Mouse (Mus musculus) testis, adult 2 months (tissue): ENCODE measurements around the gene Hoxa4. TPM values are rescaled to one million over a fixed set of nuclear protein-coding genes. Genes with fewer than 3 reads are reported as not detected.

Experiments
- H3K27ac ChIP-seq: fragments of 200-500 bp; 2 replicates; pipeline ENCODE4 v1.5.1; 2012; ENCODE audit warnings: low read depth, low read length; ENCODE audit not compliant: control insufficient read depth, insufficient read depth
- H3K27me3 ChIP-seq: fragments of 200-500 bp; 2 replicates; pipeline ENCODE4 v1.6.1; 2012; ENCODE audit warnings: mild to moderate bottlenecking, low read length, moderate library complexity; ENCODE audit not compliant: control insufficient read depth, insufficient read depth
- H3K36me3 ChIP-seq: fragments of 200-500 bp; 2 replicates; pipeline ENCODE4 v1.6.1; 2012; ENCODE audit warnings: mild to moderate bottlenecking, low read length; ENCODE audit not compliant: control insufficient read depth, insufficient read depth
- H3K4me1 ChIP-seq: fragments of 200-500 bp; 2 replicates; pipeline ENCODE4 v1.6.1; 2012; ENCODE audit warnings: low read length; ENCODE audit not compliant: control insufficient read depth, insufficient read depth
- H3K4me3 ChIP-seq: fragments of 200-500 bp; 2 replicates; pipeline ENCODE4 v1.5.1; 2012; ENCODE audit warnings: low read depth, mild to moderate bottlenecking, low read length, moderate library complexity, mixed read lengths; ENCODE audit not compliant: control insufficient read depth
- CTCF ChIP-seq: fragments of 200-500 bp; IDR thresholded peaks from 2 replicates; pipeline ENCODE4 v1.5.1; 2012; ENCODE audit warnings: low read depth, mild to moderate bottlenecking, inconsistent platforms, low read length, moderate library complexity; ENCODE audit not compliant: control insufficient read depth, insufficient read depth, insufficient replicate concordance
- POLR2A ChIP-seq: fragments of 200-500 bp; IDR thresholded peaks from 2 replicates; pipeline ENCODE4 v1.6.1; 2012; ENCODE audit warnings: low read depth, mild to moderate bottlenecking, inconsistent platforms, low read length, moderate library complexity; ENCODE audit not compliant: control insufficient read depth
- polyA plus RNA-seq: library from polyadenylated mRNA; depleted of rRNA; stranded (reverse); fragments of >200 nt; gene quantifications from 2 replicates; pipeline ENCODE4 v1.2.3, GENCODE M21; 2012

Hoxa4 gene
- polyA plus RNA-seq, 1 experiment: 65.3 TPM

DNA sequence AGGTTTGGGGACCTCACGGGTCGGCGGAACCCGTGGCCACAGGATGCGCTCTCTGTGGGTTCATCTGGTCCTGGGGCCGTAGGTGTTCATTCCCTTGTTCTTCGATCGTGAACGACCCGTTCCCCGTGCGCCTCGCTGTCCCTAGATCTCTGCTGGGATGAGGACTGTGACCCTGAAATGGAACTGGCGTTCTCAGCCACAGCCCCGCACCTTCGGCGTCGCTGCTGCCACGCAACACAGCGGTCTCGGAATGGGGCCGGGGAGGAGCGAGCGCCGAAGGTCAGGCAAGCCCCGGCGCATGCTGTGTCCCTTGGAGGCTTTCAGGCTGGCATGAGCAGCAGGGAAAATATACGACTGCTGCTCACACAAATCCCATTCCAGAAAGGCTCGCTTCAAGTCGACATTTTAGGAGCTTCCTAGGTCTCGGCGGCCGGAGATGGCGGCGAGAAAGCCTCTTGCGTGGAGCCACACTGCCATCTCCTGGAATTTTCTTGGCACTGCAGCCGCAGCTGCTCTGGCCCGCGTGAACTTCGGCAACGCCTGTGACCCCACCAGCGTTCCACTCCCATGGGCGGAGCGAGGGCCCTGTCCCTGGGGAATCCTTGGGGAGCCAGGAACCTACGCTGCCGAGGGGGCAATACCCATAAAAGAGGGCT, 29.9 kb upstream of the Hoxa4 start, which contains the start of gene Hoxa7:
Gene Hoxa7, minus strand, starts transcription at position 518 of the 656 bp plus-strand sequence.
- no peaks in the 10 kb centered on the region for H3K36me3 ChIP-seq
- peaks cover 28% of the 10 kb centered on the region for H3K4me1 ChIP-seq
- peak within 1 kb of the TSS; percentile 89 for H3K4me3 ChIP-seq
- peak; percentile 96 for TF ChIP-seq CTCF
- TF ChIP-seq POLR2A: no peak
- H3K27me3 ChIP-seq: peaks cover 21% of the 10 kb centered on the region
- H3K27ac ChIP-seq: peak within 1 kb of the TSS; percentile 27; the same call in 1 of the 2 replicates

DNA sequence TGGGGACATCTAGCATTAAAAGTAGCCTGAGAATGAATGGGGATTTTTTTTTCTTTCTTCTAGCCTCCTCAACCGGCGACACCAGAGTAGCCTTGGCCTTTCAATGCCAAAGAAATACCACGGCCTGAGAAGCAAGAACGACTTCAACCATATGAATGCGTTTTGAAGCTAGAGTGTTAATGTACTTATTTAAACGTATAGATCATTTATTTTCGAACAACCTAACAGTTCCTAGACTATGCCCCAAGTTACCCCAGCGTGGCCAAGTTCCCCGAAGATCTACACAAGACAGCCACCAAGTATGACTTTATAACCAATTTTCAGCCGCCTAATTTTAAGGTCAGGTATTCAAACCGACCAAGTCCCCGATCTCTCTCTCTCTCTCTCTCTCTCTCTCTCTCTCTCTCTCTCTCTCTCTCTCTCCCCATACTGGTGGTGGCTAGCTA, 29.3 kb upstream of the Hoxa4 start:
- Histone ChIP-seq H3K27ac (no peak overlapping the region), H3K4me3 (peak overlapping the region; percentile 89), H3K4me1 (peaks cover 33% of the 10 kb centered on the region), H3K36me3 (no peaks in the 10 kb centered on the region), H3K27me3 (peaks cover 21% of the 10 kb centered on the region)
- TF ChIP-seq CTCF: no peak
- TF ChIP-seq POLR2A: no peak

DNA sequence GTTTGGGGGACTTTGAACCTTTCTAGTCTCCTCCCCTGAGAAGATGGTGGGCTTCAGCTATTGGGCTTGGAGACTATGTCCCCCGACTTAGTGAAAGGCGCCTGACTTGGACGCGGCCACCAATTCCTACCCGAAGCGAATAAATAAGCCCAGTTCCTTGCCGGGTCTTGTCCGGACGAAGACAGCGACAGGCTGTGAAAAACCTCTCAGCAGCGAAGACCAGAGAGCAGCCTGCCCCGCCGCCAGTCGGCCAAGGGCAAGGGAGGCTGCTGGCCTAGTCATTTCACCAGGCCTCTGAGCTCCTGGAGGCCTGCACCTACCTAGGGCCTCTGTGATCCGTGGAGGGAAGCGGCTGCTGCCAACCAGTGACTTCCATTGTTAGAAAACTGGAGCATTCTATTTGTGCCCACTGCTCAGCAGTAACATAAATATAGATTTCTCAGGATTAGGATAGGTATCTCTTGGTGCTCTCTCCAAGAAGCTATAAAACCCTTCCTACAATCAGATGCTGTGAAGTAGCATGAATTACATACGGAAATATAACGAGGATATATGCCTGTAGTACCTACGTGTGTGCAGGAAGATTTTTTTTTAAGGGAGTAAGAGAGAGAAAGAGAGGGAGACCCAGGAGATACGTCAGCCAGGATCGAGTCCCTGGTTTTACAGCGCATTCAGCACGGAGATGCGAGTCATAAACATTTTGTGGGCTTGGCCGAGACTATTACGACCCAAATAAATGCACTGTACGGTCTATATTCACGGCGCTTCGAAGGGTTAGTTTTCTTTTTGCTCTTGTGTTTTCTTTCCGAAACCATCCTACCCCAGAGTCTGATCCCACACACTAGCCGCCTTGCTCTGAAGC, 28.7 kb upstream of the Hoxa4 start:
- Histone ChIP-seq H3K4me1 (peaks cover 34% of the 10 kb centered on the region), H3K27me3 (peaks cover 17% of the 10 kb centered on the region), H3K27ac (no peak overlapping the region), H3K4me3 (no peak overlapping the region), H3K36me3 (no peaks in the 10 kb centered on the region)
- no peak for TF ChIP-seq CTCF

DNA sequence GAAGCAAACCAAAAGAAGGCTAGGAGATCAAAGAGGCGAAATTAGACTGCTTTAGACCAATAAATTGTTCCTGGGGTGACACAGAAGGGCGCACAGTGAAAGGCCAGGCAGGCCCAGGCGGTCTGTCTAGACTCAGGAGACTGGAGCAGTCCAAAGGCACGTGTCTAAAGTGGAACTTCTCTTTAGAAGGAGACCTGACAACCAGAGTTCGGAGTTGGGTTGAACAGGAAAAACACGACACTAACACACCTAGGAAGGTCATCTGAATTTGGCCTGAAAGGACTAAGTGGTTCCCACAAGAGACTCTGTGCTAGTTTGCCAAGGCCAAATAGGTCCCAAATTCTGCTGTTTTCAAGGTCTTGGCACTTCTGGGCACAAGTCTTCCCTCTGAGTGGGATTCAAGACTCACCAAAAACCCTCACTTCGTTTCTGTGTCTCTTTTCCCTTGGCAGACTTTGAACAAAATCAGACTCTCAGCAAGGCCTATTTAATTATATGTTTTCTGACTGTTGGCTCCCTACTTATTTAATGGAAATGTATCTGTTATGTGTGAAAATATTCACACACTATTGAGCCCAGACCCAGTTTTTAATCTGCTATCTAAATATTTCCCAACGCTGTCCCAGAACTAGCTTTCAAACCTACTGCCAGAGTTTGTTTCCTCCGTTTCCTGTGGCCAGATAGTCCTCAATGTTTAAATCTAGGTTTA, 27.8 kb upstream of the Hoxa4 start:
- TF ChIP-seq POLR2A (no peak), CTCF (no peak)
- Histone ChIP-seq H3K4me1 (peaks cover 36% of the 10 kb centered on the region), H3K27me3 (peaks cover 11% of the 10 kb centered on the region), H3K27ac (no peak overlapping the region), H3K36me3 (no peaks in the 10 kb centered on the region), H3K4me3 (no peak overlapping the region)

DNA sequence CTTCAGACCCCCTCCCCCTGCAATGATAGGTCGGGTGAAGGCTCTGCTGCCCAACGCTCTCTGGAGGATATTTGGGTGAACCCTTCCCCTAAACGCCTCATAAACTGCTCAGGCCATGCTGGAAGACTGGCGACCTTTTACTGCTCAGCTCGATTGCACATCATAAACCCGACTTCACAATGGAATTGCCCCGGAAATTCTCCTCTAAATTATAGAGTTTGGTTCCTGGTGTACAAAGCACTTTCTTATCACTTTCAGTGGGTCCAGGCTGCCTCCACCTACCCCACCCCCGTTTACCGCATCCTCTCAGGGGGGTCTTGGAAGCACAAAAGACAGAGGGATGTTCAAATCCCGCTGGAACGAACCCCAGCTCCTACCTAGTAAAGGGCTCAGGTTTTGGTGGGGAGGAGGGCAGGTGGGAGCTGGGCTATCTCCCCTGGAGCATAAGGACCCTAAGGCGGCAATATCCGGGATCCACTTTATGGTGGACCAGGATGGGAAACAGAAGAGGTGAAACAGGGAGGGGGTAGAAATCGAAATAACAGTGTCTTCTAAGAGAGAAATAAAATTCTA, 27.2 kb upstream of the Hoxa4 start:
- Histone ChIP-seq H3K4me1 (peaks cover 36% of the 10 kb centered on the region), H3K4me3 (no peak overlapping the region), H3K27ac (no peak overlapping the region), H3K27me3 (peaks cover 9% of the 10 kb centered on the region), H3K36me3 (no peaks in the 10 kb centered on the region)
- TF ChIP-seq POLR2A (no peak), CTCF (no peak)

DNA sequence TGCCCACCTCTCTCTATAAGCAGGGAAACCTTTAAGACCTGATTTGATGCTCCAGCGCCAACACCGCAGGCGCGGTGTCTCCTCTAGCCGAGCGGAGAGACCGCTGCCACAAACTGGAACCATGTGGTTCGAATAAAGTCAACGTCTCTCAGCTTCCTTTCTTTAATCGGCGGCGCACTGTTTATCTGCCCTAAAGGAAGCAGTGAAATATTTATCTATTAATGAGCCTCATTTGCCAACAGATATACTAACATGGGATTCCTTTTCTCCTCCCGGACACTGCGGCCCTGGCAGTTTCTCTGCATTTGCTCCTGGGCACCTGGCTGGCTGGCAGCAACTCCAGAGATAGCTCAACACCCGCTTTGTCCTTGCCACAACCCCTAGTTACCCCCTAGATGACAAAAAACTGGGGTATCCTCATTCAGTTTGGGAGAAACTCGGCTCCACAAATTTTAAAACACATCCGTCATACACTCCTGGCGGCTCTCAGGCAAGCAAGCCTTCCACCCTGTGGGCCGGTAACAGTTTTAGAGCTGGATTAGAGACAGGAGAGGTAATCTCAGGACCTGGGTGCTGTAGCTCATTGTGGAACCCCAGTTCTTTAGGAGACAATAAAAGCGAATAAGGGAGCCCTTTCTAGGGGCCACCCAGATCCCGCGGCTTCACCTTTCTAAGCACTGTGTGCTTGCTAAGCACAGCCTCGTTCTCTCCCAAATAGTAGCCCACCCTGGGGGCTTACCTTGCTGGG, 26.5 kb upstream of the Hoxa4 start:
- H3K27me3 ChIP-seq: peaks cover 9% of the 10 kb centered on the region
- H3K4me3 ChIP-seq: peak overlapping the region; percentile 49; the same call in 1 of the 2 replicates
- TF ChIP-seq CTCF (no peak), POLR2A (no peak)
- H3K36me3 ChIP-seq: no peaks in the 10 kb centered on the region
- no peak overlapping the region for H3K27ac ChIP-seq
- H3K4me1 ChIP-seq: peaks cover 36% of the 10 kb centered on the region

DNA sequence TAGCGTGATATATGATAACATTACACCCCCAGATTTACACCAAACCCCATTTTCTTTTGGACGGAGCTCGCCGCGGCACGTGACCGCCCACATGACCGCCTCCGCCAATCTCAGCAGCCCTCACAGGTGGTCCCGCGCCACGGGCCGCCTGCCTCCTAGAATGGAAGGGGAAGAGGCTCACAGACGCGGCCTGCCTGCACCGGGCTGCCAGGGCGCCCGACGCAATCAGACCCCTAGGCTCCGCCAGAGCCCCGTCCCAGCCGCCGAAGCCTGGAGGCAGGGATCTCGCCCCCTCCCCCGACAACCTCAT, 25.9 kb upstream of the Hoxa4 start:
- Histone ChIP-seq H3K27me3 (peaks cover 12% of the 10 kb centered on the region), H3K27ac (no peak overlapping the region), H3K36me3 (no peaks in the 10 kb centered on the region), H3K4me1 (peaks cover 38% of the 10 kb centered on the region), H3K4me3 (peak overlapping the region; percentile 49)
- no peak for TF ChIP-seq CTCF
- TF ChIP-seq POLR2A: no peak
